Mouse (Mus musculus): Measurements from ENCODE around the gene Kcnq5. TPM values are rescaled to one million over a fixed set of nuclear protein-coding genes. Genes with fewer than 3 reads are reported as not detected.
A peak's percentile ranks its signal among the peaks of the same experiment; 100 is the strongest.

Gene Kcnq5
- polyA plus RNA-seq, 1 experiment from 2014 or later, result 2.4 TPM

GRCm38 (mm10) chr1:21721246-21721645 is 240.5 kb downstream of the Kcnq5 start:
- H3K27ac ChIP-seq (ENCODE audit: low read length), result no peak overlapping the region
- H3K9ac ChIP-seq (ENCODE audit: low read depth, low read length), result no peak overlapping the region
- ATAC-seq, result no peak
- no peak overlapping the region for H3K4me2 ChIP-seq (ENCODE audit: low read length)
- no peaks in the 10 kb centered on the region for H3K27me3 ChIP-seq (ENCODE audit: control insufficient read depth, insufficient read depth, low read depth, low read length)
- H3K4me1 ChIP-seq (ENCODE audit: control insufficient read depth, insufficient read depth, low read length), result no peaks in the 10 kb centered on the region
- H3K4me3 ChIP-seq (ENCODE audit: low read depth, low read length), result no peak overlapping the region
- no peaks in the 10 kb centered on the region for H3K36me3 ChIP-seq (ENCODE audit: control insufficient read depth, insufficient read depth, low read length)
- H3K9me3 ChIP-seq (replicated peaks; ENCODE audit: control insufficient read depth, low read length, poor library complexity, severe bottlenecking), result no peaks in the 10 kb centered on the region

- Histone ChIP-seq H3K4me2 (ENCODE audit: low read length) (no peak overlapping the region), H3K27ac (ENCODE audit: low read length) (no peak overlapping the region), H3K9me3 (replicated peaks; ENCODE audit: control insufficient read depth, low read length, poor library complexity, severe bottlenecking) (no peaks in the 10 kb centered on the region), H3K9ac (ENCODE audit: low read depth, low read length) (no peak overlapping the region), H3K4me1 (ENCODE audit: control insufficient read depth, insufficient read depth, low read length) (no peaks in the 10 kb centered on the region), H3K36me3 (ENCODE audit: control insufficient read depth, insufficient read depth, low read length) (no peaks in the 10 kb centered on the region), H3K4me3 (ENCODE audit: low read depth, low read length) (no peak overlapping the region), H3K27me3 (ENCODE audit: control insufficient read depth, insufficient read depth, low read depth, low read length) (no peaks in the 10 kb centered on the region)
- 90% methylated on average over 3 of the region's 3 CpGs for WGBS
- ATAC-seq, result no peak
Measured at GRCm38 (mm10) chr1:21714816-21715215, 246.9 kb downstream of the Kcnq5 start.

DNA sequence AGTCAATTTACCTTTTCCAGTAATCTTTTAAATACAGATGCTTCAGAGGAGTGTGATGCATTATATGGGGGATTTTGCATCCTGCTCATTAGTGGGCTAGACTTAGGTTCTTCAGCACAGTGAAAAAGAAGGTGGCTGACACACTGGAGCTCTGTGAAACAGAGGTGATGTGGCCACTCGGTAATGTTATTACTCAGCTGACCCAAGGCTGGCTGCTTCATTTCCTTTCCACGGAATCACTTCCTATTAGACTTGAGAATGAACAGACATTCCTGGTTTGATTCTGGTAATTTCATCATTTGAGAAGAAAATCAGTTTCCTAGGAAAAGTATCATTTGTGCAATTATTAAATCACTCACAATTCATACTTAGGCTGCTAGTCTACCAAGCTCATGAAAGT is 249.0 kb downstream of the Kcnq5 start:
- 82% methylated on average over 2 of the region's 2 CpGs for WGBS
- Histone ChIP-seq H3K9me3 (replicated peaks; ENCODE audit: control insufficient read depth, low read length, poor library complexity, severe bottlenecking) (no peaks in the 10 kb centered on the region), H3K4me3 (ENCODE audit: low read depth, low read length) (no peak overlapping the region), H3K27ac (ENCODE audit: low read length) (no peak overlapping the region), H3K4me2 (ENCODE audit: low read length) (no peak overlapping the region), H3K9ac (ENCODE audit: low read depth, low read length) (no peak overlapping the region), H3K27me3 (ENCODE audit: control insufficient read depth, insufficient read depth, low read depth, low read length) (no peaks in the 10 kb centered on the region), H3K36me3 (ENCODE audit: control insufficient read depth, insufficient read depth, low read length) (no peaks in the 10 kb centered on the region), H3K4me1 (ENCODE audit: control insufficient read depth, insufficient read depth, low read length) (no peaks in the 10 kb centered on the region)
- ATAC-seq, result no peak

- Histone ChIP-seq H3K4me2 (ENCODE audit: low read length) (no peak overlapping the region), H3K9ac (ENCODE audit: low read depth, low read length) (no peak overlapping the region), H3K36me3 (ENCODE audit: control insufficient read depth, insufficient read depth, low read length) (no peaks in the 10 kb centered on the region), H3K4me3 (ENCODE audit: low read depth, low read length) (no peak overlapping the region), H3K9me3 (replicated peaks; ENCODE audit: control insufficient read depth, low read length, poor library complexity, severe bottlenecking) (no peaks in the 10 kb centered on the region), H3K27ac (ENCODE audit: low read length) (no peak overlapping the region), H3K4me1 (ENCODE audit: control insufficient read depth, insufficient read depth, low read length) (no peaks in the 10 kb centered on the region), H3K27me3 (ENCODE audit: control insufficient read depth, insufficient read depth, low read depth, low read length) (no peaks in the 10 kb centered on the region)
- no peak for ATAC-seq
- 74% methylated on average over 2 of the region's 2 CpGs for WGBS
Measured at GRCm38 (mm10) chr1:21690458-21690857, 271.3 kb downstream of the Kcnq5 start.

GRCm38 (mm10) chr1:21688918-21689317 is 272.8 kb downstream of the Kcnq5 start:
- H3K9me3 ChIP-seq (replicated peaks; ENCODE audit: control insufficient read depth, low read length, poor library complexity, severe bottlenecking), result no peaks in the 10 kb centered on the region
- H3K9ac ChIP-seq (ENCODE audit: low read depth, low read length), result no peak overlapping the region
- no peak overlapping the region for H3K27ac ChIP-seq (ENCODE audit: low read length)
- WGBS, result 60% methylated on average over 1 of the region's 1 CpGs
- H3K27me3 ChIP-seq (ENCODE audit: control insufficient read depth, insufficient read depth, low read depth, low read length), result no peaks in the 10 kb centered on the region
- no peak overlapping the region for H3K4me3 ChIP-seq (ENCODE audit: low read depth, low read length)
- H3K4me1 ChIP-seq (ENCODE audit: control insufficient read depth, insufficient read depth, low read length), result no peaks in the 10 kb centered on the region
- no peaks in the 10 kb centered on the region for H3K36me3 ChIP-seq (ENCODE audit: control insufficient read depth, insufficient read depth, low read length)
- no peak overlapping the region for H3K4me2 ChIP-seq (ENCODE audit: low read length)
- ATAC-seq, result peak; percentile 62; the same call in 1 of the 2 replicates

GRCm38 (mm10) chr1:21684444-21684843 is 277.3 kb downstream of the Kcnq5 start:
- no peaks in the 10 kb centered on the region for H3K36me3 ChIP-seq (ENCODE audit: control insufficient read depth, insufficient read depth, low read length)
- no peak overlapping the region for H3K9ac ChIP-seq (ENCODE audit: low read depth, low read length)
- no peak overlapping the region for H3K4me3 ChIP-seq (ENCODE audit: low read depth, low read length)
- no peak for ATAC-seq
- H3K4me1 ChIP-seq (ENCODE audit: control insufficient read depth, insufficient read depth, low read length), result no peaks in the 10 kb centered on the region
- no peaks in the 10 kb centered on the region for H3K27me3 ChIP-seq (ENCODE audit: control insufficient read depth, insufficient read depth, low read depth, low read length)
- no peak overlapping the region for H3K27ac ChIP-seq (ENCODE audit: low read length)
- 90% methylated on average over 3 of the region's 3 CpGs for WGBS
- H3K4me2 ChIP-seq (ENCODE audit: low read length), result no peak overlapping the region
- no peaks in the 10 kb centered on the region for H3K9me3 ChIP-seq (replicated peaks; ENCODE audit: control insufficient read depth, low read length, poor library complexity, severe bottlenecking)

DNA sequence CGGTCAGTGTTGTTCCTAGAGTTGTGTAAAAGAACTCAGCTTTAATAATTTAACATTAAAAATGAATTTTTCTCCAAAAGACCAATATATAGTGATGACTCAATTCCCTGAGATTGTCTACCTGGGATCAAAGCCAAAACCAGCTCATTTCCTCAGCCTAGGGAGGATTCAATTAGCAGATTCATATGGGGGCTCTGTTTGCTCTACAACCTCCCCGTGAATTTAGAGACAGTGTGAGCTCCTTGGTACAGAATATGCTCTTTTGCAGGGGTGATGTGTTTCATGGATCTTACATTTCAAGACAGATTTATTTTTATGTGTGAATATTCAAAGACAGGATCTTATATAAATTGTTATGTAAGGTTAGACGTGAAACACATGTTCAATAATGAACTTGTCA is 284.9 kb downstream of the Kcnq5 start:
- Histone ChIP-seq H3K4me1 (ENCODE audit: control insufficient read depth, insufficient read depth, low read length) (no peaks in the 10 kb centered on the region), H3K27ac (ENCODE audit: low read length) (no peak overlapping the region), H3K36me3 (ENCODE audit: control insufficient read depth, insufficient read depth, low read length) (no peaks in the 10 kb centered on the region), H3K27me3 (ENCODE audit: control insufficient read depth, insufficient read depth, low read depth, low read length) (no peaks in the 10 kb centered on the region), H3K9me3 (replicated peaks; ENCODE audit: control insufficient read depth, low read length, poor library complexity, severe bottlenecking) (no peaks in the 10 kb centered on the region), H3K9ac (ENCODE audit: low read depth, low read length) (no peak overlapping the region), H3K4me3 (ENCODE audit: low read depth, low read length) (no peak overlapping the region), H3K4me2 (ENCODE audit: low read length) (no peak overlapping the region)
- 68% methylated on average over 3 of the region's 3 CpGs for WGBS
- no peak; the same call in 1 of the 2 replicates for ATAC-seq

- no peaks in the 10 kb centered on the region for H3K4me1 ChIP-seq (ENCODE audit: control insufficient read depth, insufficient read depth, low read length)
- H3K9ac ChIP-seq (ENCODE audit: low read depth, low read length), result no peak overlapping the region
- no peaks in the 10 kb centered on the region for H3K27me3 ChIP-seq (ENCODE audit: control insufficient read depth, insufficient read depth, low read depth, low read length)
- H3K36me3 ChIP-seq (ENCODE audit: control insufficient read depth, insufficient read depth, low read length), result no peaks in the 10 kb centered on the region
- H3K4me2 ChIP-seq (ENCODE audit: low read length), result no peak overlapping the region
- 75% methylated on average over 3 of the region's 3 CpGs for WGBS
- no peaks in the 10 kb centered on the region for H3K9me3 ChIP-seq (replicated peaks; ENCODE audit: control insufficient read depth, low read length, poor library complexity, severe bottlenecking)
- no peak overlapping the region for H3K4me3 ChIP-seq (ENCODE audit: low read depth, low read length)
- no peak overlapping the region for H3K27ac ChIP-seq (ENCODE audit: low read length)
- ATAC-seq, result no peak
Measured at GRCm38 (mm10) chr1:21660840-21661239, 300.9 kb downstream of the Kcnq5 start.

DNA sequence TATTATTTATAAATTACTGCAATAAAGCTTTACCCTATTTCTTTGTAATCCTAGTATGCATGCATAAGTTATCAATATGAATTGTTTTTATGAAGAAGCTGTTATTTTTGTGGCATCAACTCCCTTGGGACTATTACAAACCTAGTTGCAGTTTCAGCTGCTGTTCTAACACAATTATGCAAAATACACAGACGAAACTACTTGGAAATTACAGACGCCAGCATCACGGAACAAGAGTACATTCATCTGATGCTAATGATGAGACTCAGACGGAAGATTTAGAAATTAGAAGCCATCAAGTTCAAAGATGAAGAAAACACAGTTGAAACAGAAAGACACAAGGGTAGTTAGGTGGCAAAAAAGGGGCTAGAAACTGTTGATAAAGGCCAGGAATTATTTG is 310.9 kb downstream of the Kcnq5 start:
- no peaks in the 10 kb centered on the region for H3K27me3 ChIP-seq (ENCODE audit: control insufficient read depth, insufficient read depth, low read depth, low read length)
- WGBS, result 43% methylated on average over 4 of the region's 4 CpGs
- no peaks in the 10 kb centered on the region for H3K36me3 ChIP-seq (ENCODE audit: control insufficient read depth, insufficient read depth, low read length)
- H3K9ac ChIP-seq (ENCODE audit: low read depth, low read length), result no peak overlapping the region
- no peak overlapping the region for H3K27ac ChIP-seq (ENCODE audit: low read length)
- no peak for ATAC-seq
- no peak overlapping the region for H3K4me3 ChIP-seq (ENCODE audit: low read depth, low read length)
- no peaks in the 10 kb centered on the region for H3K4me1 ChIP-seq (ENCODE audit: control insufficient read depth, insufficient read depth, low read length)
- no peak overlapping the region for H3K4me2 ChIP-seq (ENCODE audit: low read length)
- H3K9me3 ChIP-seq (replicated peaks; ENCODE audit: control insufficient read depth, low read length, poor library complexity, severe bottlenecking), result no peaks in the 10 kb centered on the region

DNA sequence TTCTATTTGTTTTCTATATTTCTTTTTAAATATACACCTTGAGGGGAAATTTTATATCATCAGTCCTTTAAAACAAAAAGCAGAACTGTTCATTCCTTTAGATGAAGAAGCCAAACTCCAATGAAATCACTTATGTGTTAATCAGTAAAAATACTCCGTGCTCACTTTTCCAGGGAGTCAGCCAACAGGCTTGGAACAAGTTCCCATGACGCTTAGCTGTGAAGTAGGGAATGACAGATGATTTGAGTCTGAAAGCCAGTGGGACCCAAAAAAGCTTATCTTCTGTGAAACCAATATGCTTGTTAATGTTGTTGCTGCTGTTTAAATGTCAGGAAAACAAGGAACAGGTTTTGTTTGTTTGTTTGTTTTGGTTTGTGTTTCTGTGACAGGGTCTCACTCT is 326.3 kb downstream of the Kcnq5 start:
- H3K27ac ChIP-seq (ENCODE audit: low read length), result no peak overlapping the region
- H3K36me3 ChIP-seq (ENCODE audit: control insufficient read depth, insufficient read depth, low read length), result no peaks in the 10 kb centered on the region
- 69% methylated on average over 2 of the region's 2 CpGs for WGBS
- no peak overlapping the region for H3K4me3 ChIP-seq (ENCODE audit: low read depth, low read length)
- no peaks in the 10 kb centered on the region for H3K4me1 ChIP-seq (ENCODE audit: control insufficient read depth, insufficient read depth, low read length)
- no peak for ATAC-seq
- H3K4me2 ChIP-seq (ENCODE audit: low read length), result no peak overlapping the region
- H3K27me3 ChIP-seq (ENCODE audit: control insufficient read depth, insufficient read depth, low read depth, low read length), result no peaks in the 10 kb centered on the region
- no peak overlapping the region for H3K9ac ChIP-seq (ENCODE audit: low read depth, low read length)
- no peaks in the 10 kb centered on the region for H3K9me3 ChIP-seq (replicated peaks; ENCODE audit: control insufficient read depth, low read length, poor library complexity, severe bottlenecking)
